Mouse (Mus musculus): ENCODE data around the gene Slc37a1. TPM values are rescaled to one million over a fixed set of nuclear protein-coding genes. Genes with fewer than 3 reads are reported as not detected.

Gene Slc37a1
- polyA plus RNA-seq, 1 experiment from 2014 or later, result 4.6 TPM

GRCm38 (mm10) chr17:31360582-31360981, 74.0 kb downstream of the Slc37a1 start:
- no peaks in the 10 kb centered on the region for H3K4me1 ChIP-seq
- ATAC-seq (ENCODE audit: insufficient number of reproducible peaks, low FRiP score, low TSS enrichment, low read depth), result no peak

GRCm38 (mm10) chr17:31365586-31366166, 79.1 kb downstream of the Slc37a1 start:
- Histone ChIP-seq H3K27me3 (no peaks in the 10 kb centered on the region), H3K36me3 (no peaks in the 10 kb centered on the region), H3K4me3 (replicated peaks) (no peak overlapping the region), H3K4me2 (replicated peaks) (no peak overlapping the region), H3K9me3 (replicated peaks) (no peaks in the 10 kb centered on the region), H3K27ac (replicated peaks) (no peak overlapping the region), H3K4me1 (no peaks in the 10 kb centered on the region), H3K9ac (no peak overlapping the region)
- ATAC-seq (ENCODE audit: insufficient number of reproducible peaks, low FRiP score, low TSS enrichment, low read depth), result no peak
- WGBS, result 86% methylated on average over 5 of the region's 5 CpGs

More at GRCm38 (mm10) chr17:31360582-31360981, 74.0 kb downstream of the Slc37a1 start:
- Histone ChIP-seq H3K27me3 (no peaks in the 10 kb centered on the region), H3K36me3 (no peaks in the 10 kb centered on the region), H3K9ac (no peak overlapping the region), H3K4me3 (replicated peaks) (no peak overlapping the region), H3K4me2 (replicated peaks) (no peak overlapping the region), H3K9me3 (replicated peaks) (no peaks in the 10 kb centered on the region), H3K27ac (replicated peaks) (no peak overlapping the region)
- WGBS, result 85% methylated on average over 13 of the region's 13 CpGs

- no peak overlapping the region for H3K9ac ChIP-seq
- no peaks in the 10 kb centered on the region for H3K27me3 ChIP-seq
Measured at GRCm38 (mm10) chr17:31370221-31370620, 83.6 kb downstream of the Slc37a1 start.

GRCm38 (mm10) chr17:31370931-31371330, 84.3 kb downstream of the Slc37a1 start:
- Histone ChIP-seq H3K4me2 (replicated peaks) (no peak overlapping the region), H3K4me3 (replicated peaks) (no peak overlapping the region), H3K27ac (replicated peaks) (no peak overlapping the region), H3K4me1 (no peaks in the 10 kb centered on the region), H3K9ac (no peak overlapping the region), H3K36me3 (no peaks in the 10 kb centered on the region), H3K9me3 (replicated peaks) (no peaks in the 10 kb centered on the region), H3K27me3 (no peaks in the 10 kb centered on the region)
- ATAC-seq (ENCODE audit: insufficient number of reproducible peaks, low FRiP score, low TSS enrichment, low read depth), result no peak

More at GRCm38 (mm10) chr17:31370221-31370620, 83.6 kb downstream of the Slc37a1 start:
- no peak overlapping the region for H3K4me3 ChIP-seq (replicated peaks)
- no peaks in the 10 kb centered on the region for H3K36me3 ChIP-seq
- no peak overlapping the region for H3K4me2 ChIP-seq (replicated peaks)
- 87% methylated on average over 2 of the region's 2 CpGs for WGBS
- no peak for ATAC-seq (ENCODE audit: insufficient number of reproducible peaks, low FRiP score, low TSS enrichment, low read depth)
- H3K4me1 ChIP-seq, result no peaks in the 10 kb centered on the region
- H3K9me3 ChIP-seq (replicated peaks), result no peaks in the 10 kb centered on the region
- no peak overlapping the region for H3K27ac ChIP-seq (replicated peaks)

GRCm38 (mm10) chr17:31377961-31378360, 91.4 kb downstream of the Slc37a1 start:
- no peak for ATAC-seq (ENCODE audit: insufficient number of reproducible peaks, low FRiP score, low TSS enrichment, low read depth)
- WGBS, result 10% methylated on average over 7 of the region's 7 CpGs
- H3K36me3 ChIP-seq, result no peaks in the 10 kb centered on the region
- H3K4me2 ChIP-seq (replicated peaks), result 0 out of 2 replicates have a peak overlapping the region, but pooled peaks have one; percentile 21
- peaks cover 4% of the 10 kb centered on the region; the same call in 1 of the 2 replicates for H3K27me3 ChIP-seq
- no peak overlapping the region for H3K27ac ChIP-seq (replicated peaks)
- H3K9me3 ChIP-seq (replicated peaks), result no peaks in the 10 kb centered on the region
- no peak overlapping the region for H3K4me3 ChIP-seq (replicated peaks)
- peaks cover 4% of the 10 kb centered on the region; the same call in 1 of the 2 replicates for H3K4me1 ChIP-seq
- no peak overlapping the region for H3K9ac ChIP-seq

GRCm38 (mm10) chr17:31378361-31378761, 91.8 kb downstream of the Slc37a1 start:
- Histone ChIP-seq H3K4me2 (replicated peaks) (0 out of 2 replicates have a peak overlapping the region, but pooled peaks have one; percentile 21), H3K27me3 (peaks cover 4% of the 10 kb centered on the region; the same call in 1 of the 2 replicates), H3K27ac (replicated peaks) (no peak overlapping the region), H3K9me3 (replicated peaks) (no peaks in the 10 kb centered on the region), H3K4me3 (replicated peaks) (no peak overlapping the region), H3K36me3 (no peaks in the 10 kb centered on the region), H3K9ac (no peak overlapping the region), H3K4me1 (peaks cover 4% of the 10 kb centered on the region; the same call in 1 of the 2 replicates)
- no peak for ATAC-seq (ENCODE audit: insufficient number of reproducible peaks, low FRiP score, low TSS enrichment, low read depth)
- WGBS, result 68% methylated on average over 10 of the region's 10 CpGs

- WGBS, result 84% methylated on average over 2 of the region's 2 CpGs
- Histone ChIP-seq H3K4me2 (replicated peaks) (no peak overlapping the region), H3K9ac (no peak overlapping the region), H3K27me3 (peaks cover 4% of the 10 kb centered on the region; the same call in 1 of the 2 replicates), H3K4me3 (replicated peaks) (no peak overlapping the region), H3K4me1 (peaks cover 4% of the 10 kb centered on the region; the same call in 1 of the 2 replicates), H3K9me3 (replicated peaks) (no peaks in the 10 kb centered on the region), H3K36me3 (no peaks in the 10 kb centered on the region), H3K27ac (replicated peaks) (no peak overlapping the region)
- no peak for ATAC-seq (ENCODE audit: insufficient number of reproducible peaks, low FRiP score, low TSS enrichment, low read depth)
Measured at GRCm38 (mm10) chr17:31379086-31379485, 92.5 kb downstream of the Slc37a1 start.

GRCm38 (mm10) chr17:31379863-31380262, 93.3 kb downstream of the Slc37a1 start:
- Histone ChIP-seq H3K9ac (no peak overlapping the region), H3K4me1 (peaks cover 7% of the 10 kb centered on the region), H3K36me3 (no peaks in the 10 kb centered on the region), H3K27ac (replicated peaks) (no peak overlapping the region), H3K9me3 (replicated peaks) (no peaks in the 10 kb centered on the region), H3K4me2 (replicated peaks) (no peak overlapping the region), H3K4me3 (replicated peaks) (no peak overlapping the region), H3K27me3 (peaks cover 4% of the 10 kb centered on the region; the same call in 1 of the 2 replicates)
- WGBS, result 85% methylated on average over 8 of the region's 8 CpGs
- no peak for ATAC-seq (ENCODE audit: insufficient number of reproducible peaks, low FRiP score, low TSS enrichment, low read depth)

- no peak overlapping the region for H3K4me3 ChIP-seq (replicated peaks)
- ATAC-seq (ENCODE audit: insufficient number of reproducible peaks, low FRiP score, low TSS enrichment, low read depth), result no peak
- no peak overlapping the region for H3K4me2 ChIP-seq (replicated peaks)
- H3K27ac ChIP-seq (replicated peaks), result no peak overlapping the region
- 72% methylated on average over 6 of the region's 6 CpGs for WGBS
- no peak overlapping the region for H3K9ac ChIP-seq
- H3K27me3 ChIP-seq, result no peaks in the 10 kb centered on the region; the same call in 1 of the 2 replicates
- no peaks in the 10 kb centered on the region for H3K36me3 ChIP-seq
- H3K4me1 ChIP-seq, result peaks cover 25% of the 10 kb centered on the region
- H3K9me3 ChIP-seq (replicated peaks), result no peaks in the 10 kb centered on the region
Measured at GRCm38 (mm10) chr17:31383320-31383719, 96.7 kb downstream of the Slc37a1 start.

- no peaks in the 10 kb centered on the region for H3K9me3 ChIP-seq (replicated peaks)
- H3K36me3 ChIP-seq, result no peaks in the 10 kb centered on the region
- H3K4me2 ChIP-seq (replicated peaks), result peak overlapping the region; percentile 93
- H3K4me1 ChIP-seq, result peaks cover 38% of the 10 kb centered on the region
- WGBS, result 8% methylated on average over 8 of the region's 8 CpGs
- H3K4me3 ChIP-seq (replicated peaks), result no peak overlapping the region
- no peak overlapping the region for H3K9ac ChIP-seq
- ATAC-seq (ENCODE audit: insufficient number of reproducible peaks, low FRiP score, low TSS enrichment, low read depth), result no peak
- H3K27me3 ChIP-seq, result no peaks in the 10 kb centered on the region; the same call in 1 of the 2 replicates
- peak overlapping the region; percentile 55 for H3K27ac ChIP-seq (replicated peaks)
Measured at GRCm38 (mm10) chr17:31384968-31385627, 98.5 kb downstream of the Slc37a1 start.

- Histone ChIP-seq H3K27ac (replicated peaks) (peak within 1 kb of the TSS; percentile 55), H3K36me3 (no peaks in the 10 kb centered on the region), H3K9me3 (replicated peaks) (no peaks in the 10 kb centered on the region), H3K4me2 (replicated peaks) (peak within 1 kb of the TSS; percentile 93), H3K27me3 (no peaks in the 10 kb centered on the region), H3K9ac (peak within 1 kb of the TSS; percentile 53), H3K4me1 (peaks cover 38% of the 10 kb centered on the region), H3K4me3 (replicated peaks) (peak within 1 kb of the TSS; percentile 74)
- ATAC-seq (ENCODE audit: insufficient number of reproducible peaks, low FRiP score, low TSS enrichment, low read depth), result peak; percentile 84
- WGBS, result under 1% methylated on average over 52 of the region's 56 CpGs
Measured at GRCm38 (mm10) chr17:31385671-31386665, 99.4 kb downstream of the Slc37a1 start, which contains the start of gene Pde9a. Pde9a (plus strand) TSS chr17:31386210.
